Mouse (Mus musculus) ES-E14 (cell line): ENCODE measurements at regions not wholly inside any gene's neighbourhood (a gene's known extent, or its start where the extent isn't known, plus 50 kb on each side); places are given as distances from the start of the nearest gene placed in this dataset.

Experiments used
- ZC3H11A ChIP-seq: IDR thresholded peaks from 2 replicates; pipeline ENCODE4 v1.6.1; 2012; ENCODE audit warnings: low read depth, mild to moderate bottlenecking, inconsistent platforms, low read length, borderline replicate concordance
- ZNF384 ChIP-seq: IDR thresholded peaks from 2 replicates; pipeline ENCODE4 v1.6.1; 2012; ENCODE audit warnings: low read depth, low read length, inconsistent platforms

DNA sequence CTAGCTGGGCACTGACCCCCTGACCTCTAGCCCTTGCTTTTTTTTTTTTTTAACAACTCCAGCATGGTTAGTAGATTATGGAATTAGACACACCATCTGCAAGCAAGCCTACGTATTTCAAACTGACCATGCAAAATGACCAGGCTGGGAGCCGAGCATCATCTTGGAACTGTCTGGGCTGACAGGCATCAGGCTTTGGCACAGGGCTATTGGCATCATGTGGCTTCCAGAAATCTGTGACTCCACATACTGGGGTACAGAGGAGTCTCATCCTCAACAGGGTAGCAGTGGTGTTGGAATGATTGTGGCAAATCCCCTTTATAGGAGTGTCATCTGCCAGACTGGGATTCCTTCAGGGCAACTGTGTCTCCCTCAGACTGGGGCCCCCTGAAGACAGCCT lies 152.7 kb upstream of the Mocs1 start:
- no peak for TF ChIP-seq ZC3H11A
- no peak for TF ChIP-seq ZNF384
